Mouse (Mus musculus) kidney, adult 11 months (tissue): ENCODE measurements around the gene Stxbp4.
A peak's percentile ranks its signal among the peaks of the same experiment; 100 is the strongest.

ENCODE experiments used
- DNase-seq: peaks from one replicate; pipeline ENCODE4 v3.0.0; 2022

The Stxbp4 gene

GRCm38 (mm10) chr11:90637440-90638311, at the start of gene Stxbp4, which contains the start of gene Cox11:
Gene Stxbp4, minus strand, starts transcription at chr11:90638084.
Gene Cox11, plus strand, starts transcription at chr11:90638173.
- DNase-seq, result peak; percentile 93

- no peak for DNase-seq
Measured at GRCm38 (mm10) chr11:90687040-90687439, 49.2 kb upstream of the Stxbp4 start.

- peak; percentile 9 for DNase-seq
Measured at GRCm38 (mm10) chr11:90686287-90687025, 48.6 kb upstream of the Stxbp4 start.

GRCm38 (mm10) chr11:90685196-90685595, 47.3 kb upstream of the Stxbp4 start:
- no peak for DNase-seq

GRCm38 (mm10) chr11:90684765-90685164, 46.9 kb upstream of the Stxbp4 start:
- no peak for DNase-seq

- no peak for DNase-seq
Measured at GRCm38 (mm10) chr11:90681171-90681570, 43.3 kb upstream of the Stxbp4 start.

- DNase-seq, result no peak
Measured at GRCm38 (mm10) chr11:90678582-90678981, 40.7 kb upstream of the Stxbp4 start.

- DNase-seq, result no peak
Measured at GRCm38 (mm10) chr11:90677771-90678288, 39.9 kb upstream of the Stxbp4 start.

GRCm38 (mm10) chr11:90677027-90677426, 39.1 kb upstream of the Stxbp4 start:
- no peak for DNase-seq

GRCm38 (mm10) chr11:90675479-90676110, 37.7 kb upstream of the Stxbp4 start:
- no peak for DNase-seq

- DNase-seq, result no peak
Measured at GRCm38 (mm10) chr11:90667325-90667724, 29.4 kb upstream of the Stxbp4 start.

GRCm38 (mm10) chr11:90666916-90667315, 29.0 kb upstream of the Stxbp4 start:
- no peak for DNase-seq

- no peak for DNase-seq
Measured at GRCm38 (mm10) chr11:90666144-90666757, 28.4 kb upstream of the Stxbp4 start.

GRCm38 (mm10) chr11:90665161-90665560, 27.3 kb upstream of the Stxbp4 start:
- DNase-seq, result no peak

- DNase-seq, result no peak
Measured at GRCm38 (mm10) chr11:90664345-90664986, 26.6 kb upstream of the Stxbp4 start.

GRCm38 (mm10) chr11:90663618-90664297, 25.9 kb upstream of the Stxbp4 start:
- no peak for DNase-seq

GRCm38 (mm10) chr11:90663052-90663451, 25.2 kb upstream of the Stxbp4 start:
- DNase-seq, result no peak

- no peak for DNase-seq
Measured at GRCm38 (mm10) chr11:90660662-90661061, 22.8 kb upstream of the Stxbp4 start.

- DNase-seq, result no peak
Measured at GRCm38 (mm10) chr11:90657527-90657926, 19.6 kb upstream of the Stxbp4 start.

- DNase-seq, result no peak
Measured at GRCm38 (mm10) chr11:90652603-90653002, 14.7 kb upstream of the Stxbp4 start.

- no peak for DNase-seq
Measured at GRCm38 (mm10) chr11:90650231-90650885, 12.5 kb upstream of the Stxbp4 start.
